Mouse (Mus musculus): ENCODE data around the gene Ciita.

- TF ChIP-seq EP300 (IDR thresholded peaks at IDR 0.05; ENCODE audit: low read depth) (no peak), CTCF (IDR thresholded peaks at IDR 0.05; ENCODE audit: low read depth) (no peak)
Measured at GRCm38 (mm10) chr16:10495824-10496298, 16.0 kb downstream of the Ciita start.
